Mouse (Mus musculus) CH12.LX (cell line): ENCODE measurements around the gene Zfp282. TPM values are rescaled to one million over a fixed set of nuclear protein-coding genes. Genes with fewer than 3 reads are reported as not detected.

Experiments
- DNase-seq: peaks from one replicate; pipeline ENCODE4 v3.0.0-alpha.2; 2013; ENCODE audit errors: extremely low read depth
- H3K27ac ChIP-seq: 2 replicates; pipeline ENCODE4 v1.5.1; 2012; ENCODE audit warnings: low read depth, mild to moderate bottlenecking, control low read depth, moderate library complexity; ENCODE audit not compliant: insufficient read depth
- H3K27me3 ChIP-seq: replicated peaks from 2 replicates; pipeline ENCODE3; 2012; ENCODE audit warnings: inconsistent platforms
- H3K36me3 ChIP-seq, 2 experiments: replicated peaks in 1 of 2; 2 replicates each; pipeline versions ENCODE3 to v1.6.1; 2012; ENCODE audit warnings: inconsistent platforms in 1 of 2, low read length in 1 of 2, mild to moderate bottlenecking in 1 of 2, mixed read lengths in 1 of 2, moderate library complexity in 1 of 2; ENCODE audit not compliant: control insufficient read depth in 1 of 2, insufficient read depth in 1 of 2
- H3K4me1 ChIP-seq, 2 experiments: 2 replicates each; pipeline ENCODE4 v1.6.1; 2012; ENCODE audit warnings: inconsistent platforms in 1 of 2, moderate library complexity in 1 of 2; ENCODE audit not compliant: insufficient read depth in 2 of 2, control insufficient read depth in 1 of 2
- H3K4me2 ChIP-seq: 2 replicates; pipeline ENCODE4 v1.6.1; 2012; ENCODE audit warnings: low read depth, mild to moderate bottlenecking, control low read depth; ENCODE audit not compliant: poor library complexity, insufficient read depth, severe bottlenecking
- H3K4me3 ChIP-seq, 3 experiments: fragments of 150-350 bp in 1 of 3; sonication (generic) in 1 of 3; replicated peaks in 1 of 3; 2 replicates each; pipeline versions ENCODE3 to v1.5.1; 2011 to 2012; ENCODE audit warnings: low read depth in 2 of 3, low read length in 2 of 3, mild to moderate bottlenecking in 2 of 3, moderate library complexity in 2 of 3, control low read depth in 1 of 3, improper control_type of control experiment in 1 of 3, inconsistent platforms in 1 of 3, mixed read lengths in 1 of 3; ENCODE audit not compliant: poor library complexity in 1 of 3
- H3K79me2 ChIP-seq: replicated peaks from 2 replicates; pipeline ENCODE4 v1.6.1; 2012; ENCODE audit warnings: mild to moderate bottlenecking, moderate library complexity; ENCODE audit not compliant: control insufficient read depth, poor library complexity, insufficient read depth, severe bottlenecking; ENCODE audit errors: extremely low read depth
- H3K9ac ChIP-seq: 2 replicates; pipeline ENCODE4 v1.6.1; 2012; ENCODE audit warnings: low read depth, mild to moderate bottlenecking, control low read depth, moderate library complexity; ENCODE audit not compliant: insufficient read depth
- H3K9me3 ChIP-seq: replicated peaks from 2 replicates; pipeline ENCODE3; 2012; ENCODE audit warnings: low read length, inconsistent platforms, mixed read lengths
- BHLHE40 ChIP-seq: IDR thresholded peaks from 2 replicates; pipeline ENCODE4 v1.6.1; 2011; ENCODE audit warnings: mild to moderate bottlenecking, low read depth, low read length, improper control_type of control experiment
- CHD1 ChIP-seq: IDR thresholded peaks from 2 replicates; pipeline ENCODE4 v1.6.1; 2012; ENCODE audit warnings: low read depth, low read length, improper control_type of control experiment, inconsistent platforms
- CHD2 ChIP-seq: IDR thresholded peaks from 2 replicates; pipeline ENCODE4 v1.6.1; 2011; ENCODE audit warnings: low read length, improper control_type of control experiment
- CTCF ChIP-seq, 2 experiments: IDR thresholded peaks in 1 of 2; conservative IDR thresholded peaks in 1 of 2; 2 replicates each; pipeline ENCODE4 v1.5.1; 2011 to 2012; ENCODE audit warnings: low read depth in 2 of 2, low read length in 2 of 2, improper control_type of control experiment in 1 of 2, inconsistent platforms in 1 of 2, mild to moderate bottlenecking in 1 of 2, moderate library complexity in 1 of 2
- E2F4 ChIP-seq: IDR thresholded peaks from 2 replicates; pipeline ENCODE4 v1.6.1; 2011; ENCODE audit warnings: low read depth, low read length, improper control_type of control experiment; ENCODE audit not compliant: insufficient replicate concordance
- ELF1 ChIP-seq: IDR thresholded peaks from 2 replicates; pipeline ENCODE4 v1.6.1; 2014; ENCODE audit warnings: low read depth, mild to moderate bottlenecking, inconsistent platforms, low read length, improper control_type of control experiment
- EP300 ChIP-seq: IDR thresholded peaks from 2 replicates; pipeline ENCODE4 v1.6.1; 2011; ENCODE audit warnings: low read length, improper control_type of control experiment
- ETS1 ChIP-seq: conservative IDR thresholded peaks from 2 replicates; pipeline ENCODE4 v1.6.1; 2012; ENCODE audit warnings: low read depth, mild to moderate bottlenecking, inconsistent platforms, low read length, improper control_type of control experiment, moderate library complexity
- GABPA ChIP-seq: IDR thresholded peaks from 2 replicates; pipeline ENCODE4 v1.6.1; 2012; ENCODE audit warnings: low read depth, low read length, improper control_type of control experiment, inconsistent platforms; ENCODE audit not compliant: insufficient replicate concordance
- HCFC1 ChIP-seq: IDR thresholded peaks from 2 replicates; pipeline ENCODE4 v1.6.1; 2012; ENCODE audit warnings: low read depth, mild to moderate bottlenecking, inconsistent platforms, low read length, improper control_type of control experiment
- IRF4 ChIP-seq: IDR thresholded peaks from 2 replicates; pipeline ENCODE4 v1.6.1; 2014; ENCODE audit warnings: low read depth, mild to moderate bottlenecking, inconsistent platforms, low read length, improper control_type of control experiment
- JUN ChIP-seq: IDR thresholded peaks from 2 replicates; pipeline ENCODE4 v1.6.1; 2011; ENCODE audit warnings: low read depth, mild to moderate bottlenecking, low read length, improper control_type of control experiment, moderate library complexity; ENCODE audit not compliant: insufficient read depth
- JUND ChIP-seq: conservative IDR thresholded peaks from 2 replicates; pipeline ENCODE4 v1.6.1; 2011; ENCODE audit warnings: low read depth, low read length, improper control_type of control experiment
- KAT2A ChIP-seq: IDR thresholded peaks from 2 replicates; pipeline ENCODE4 v1.6.1; 2012; ENCODE audit warnings: low read length, improper control_type of control experiment, inconsistent platforms; ENCODE audit not compliant: insufficient replicate concordance
- MAFK ChIP-seq: IDR thresholded peaks from 2 replicates; pipeline ENCODE4 v1.6.1; 2011; ENCODE audit warnings: low read length, improper control_type of control experiment; ENCODE audit not compliant: insufficient replicate concordance
- MAX ChIP-seq: IDR thresholded peaks from 2 replicates; pipeline ENCODE4 v1.6.1; 2011; ENCODE audit warnings: low read length, improper control_type of control experiment
- MAZ ChIP-seq: IDR thresholded peaks from 2 replicates; pipeline ENCODE4 v1.6.1; 2012; ENCODE audit warnings: low read depth, mild to moderate bottlenecking, inconsistent platforms, low read length, improper control_type of control experiment, moderate library complexity
- MEF2A ChIP-seq: IDR thresholded peaks from 2 replicates; pipeline ENCODE4 v1.6.1; 2014; ENCODE audit warnings: low read depth, mild to moderate bottlenecking, inconsistent platforms, low read length, improper control_type of control experiment, borderline replicate concordance
- MXI1 ChIP-seq: IDR thresholded peaks from 2 replicates; pipeline ENCODE4 v1.6.1; 2011; ENCODE audit warnings: mild to moderate bottlenecking, low read depth, low read length, improper control_type of control experiment
- MYC ChIP-seq: IDR thresholded peaks from 2 replicates; pipeline ENCODE4 v1.6.1; 2011; ENCODE audit warnings: low read depth, mild to moderate bottlenecking, improper control_type of control experiment, low read length
- NELFE ChIP-seq: IDR thresholded peaks from 2 replicates; pipeline ENCODE4 v1.6.1; 2011; ENCODE audit warnings: low read depth, low read length, improper control_type of control experiment
- NRF1 ChIP-seq: IDR thresholded peaks from 2 replicates; pipeline ENCODE4 v1.6.1; 2014; ENCODE audit warnings: low read depth, mild to moderate bottlenecking, inconsistent platforms, low read length, improper control_type of control experiment, moderate library complexity
- PAX5 ChIP-seq: IDR thresholded peaks from 2 replicates; pipeline ENCODE4 v1.6.1; 2012; ENCODE audit warnings: low read length, inconsistent platforms, mixed read lengths
- POLR2A ChIP-seq: IDR thresholded peaks from 2 replicates; pipeline ENCODE4 v1.6.1; 2011; ENCODE audit warnings: low read depth, mild to moderate bottlenecking, improper control_type of control experiment, low read length
- POLR2AphosphoS2 ChIP-seq: IDR thresholded peaks from 2 replicates; pipeline ENCODE4 v1.6.1; 2011; ENCODE audit warnings: low read depth, low read length, improper control_type of control experiment
- RAD21 ChIP-seq: IDR thresholded peaks from 2 replicates; pipeline ENCODE4 v1.6.1; 2011; ENCODE audit warnings: low read depth, mild to moderate bottlenecking, low read length, improper control_type of control experiment, moderate library complexity
- RCOR1 ChIP-seq: conservative IDR thresholded peaks from 2 replicates; pipeline ENCODE4 v1.6.1; 2012; ENCODE audit warnings: low read depth, mild to moderate bottlenecking, inconsistent platforms, low read length, improper control_type of control experiment
- SIN3A ChIP-seq: IDR thresholded peaks from 2 replicates; pipeline ENCODE4 v1.6.1; 2012; ENCODE audit warnings: low read length, improper control_type of control experiment, inconsistent platforms
- SMC3 ChIP-seq: IDR thresholded peaks from 2 replicates; pipeline ENCODE4 v1.6.1; 2011; ENCODE audit warnings: low read depth, low read length, improper control_type of control experiment
- TBP ChIP-seq: conservative IDR thresholded peaks from 2 replicates; pipeline ENCODE4 v1.6.1; 2011; ENCODE audit warnings: low read depth, low read length, improper control_type of control experiment
- TCF12 ChIP-seq: IDR thresholded peaks from 2 replicates; pipeline ENCODE4 v1.6.1; 2014; ENCODE audit warnings: low read depth, mild to moderate bottlenecking, inconsistent platforms, low read length, improper control_type of control experiment
- UBTF ChIP-seq: IDR thresholded peaks from 2 replicates; pipeline ENCODE4 v1.6.1; 2012; ENCODE audit warnings: low read depth, mild to moderate bottlenecking, inconsistent platforms, low read length, improper control_type of control experiment, moderate library complexity
- USF1 ChIP-seq: IDR thresholded peaks from 2 replicates; pipeline ENCODE4 v1.6.1; 2014; ENCODE audit warnings: low read depth, mild to moderate bottlenecking, inconsistent platforms, low read length, improper control_type of control experiment
- USF2 ChIP-seq: conservative IDR thresholded peaks from 2 replicates; pipeline ENCODE4 v1.6.1; 2011; ENCODE audit warnings: low read depth, low read length, improper control_type of control experiment
- ZC3H11A ChIP-seq: IDR thresholded peaks from 2 replicates; pipeline ENCODE4 v1.6.1; 2012; ENCODE audit warnings: low read depth, mild to moderate bottlenecking, inconsistent platforms, low read length, improper control_type of control experiment
- ZKSCAN1 ChIP-seq: IDR thresholded peaks from 2 replicates; pipeline ENCODE4 v1.6.1; 2012; ENCODE audit warnings: low read depth, inconsistent platforms, low read length, improper control_type of control experiment, borderline replicate concordance
- ZMIZ1 ChIP-seq: IDR thresholded peaks from 2 replicates; pipeline ENCODE4 v1.6.1; 2012; ENCODE audit warnings: low read depth, mild to moderate bottlenecking, inconsistent platforms, low read length, improper control_type of control experiment
- dilution Hi-C: fragments of 300-500 bp; cut with MboI; formaldehyde crosslinking; loops from 2 replicates; pipeline ENCODE4 v1.14.3; 2020; ENCODE audit warnings: low sequenced_read_pairs; ENCODE audit not compliant: extremely low pct_unique_long_range_greater_than_20kb, extremely low pct_ligation_motif_present
- in situ Hi-C: fragments of 300-500 bp; cut with MboI; formaldehyde crosslinking; loops from 3 replicates; pipeline ENCODE4 v1.14.3; 2019; ENCODE audit warnings: low sequenced_read_pairs, low pct_ligation_motif_present, low pct_unique_long_range_greater_than_20kb, mixed read lengths
- polyA plus RNA-seq: library from polyadenylated mRNA; unstranded; fragments of >175 nt; gene quantifications from 2 replicates; pipeline ENCODE4 v1.2.1, GENCODE M21; 2012; ENCODE audit warnings: low read depth; ENCODE audit not compliant: insufficient read length
- total RNA-seq, 2 experiments: library from RNA; depleted of rRNA; stranded (reverse); fragments of 300-350 nt in 1 of 2; fragments of >200 nt in 1 of 2; gene quantifications; 2 replicates each; pipeline ENCODE4 v1.2.3; 2012 to 2014

Zfp282 gene
- total and polyA plus RNA-seq, 3 experiments: 10.9 to 15.0 (median 14.7) TPM

DNA sequence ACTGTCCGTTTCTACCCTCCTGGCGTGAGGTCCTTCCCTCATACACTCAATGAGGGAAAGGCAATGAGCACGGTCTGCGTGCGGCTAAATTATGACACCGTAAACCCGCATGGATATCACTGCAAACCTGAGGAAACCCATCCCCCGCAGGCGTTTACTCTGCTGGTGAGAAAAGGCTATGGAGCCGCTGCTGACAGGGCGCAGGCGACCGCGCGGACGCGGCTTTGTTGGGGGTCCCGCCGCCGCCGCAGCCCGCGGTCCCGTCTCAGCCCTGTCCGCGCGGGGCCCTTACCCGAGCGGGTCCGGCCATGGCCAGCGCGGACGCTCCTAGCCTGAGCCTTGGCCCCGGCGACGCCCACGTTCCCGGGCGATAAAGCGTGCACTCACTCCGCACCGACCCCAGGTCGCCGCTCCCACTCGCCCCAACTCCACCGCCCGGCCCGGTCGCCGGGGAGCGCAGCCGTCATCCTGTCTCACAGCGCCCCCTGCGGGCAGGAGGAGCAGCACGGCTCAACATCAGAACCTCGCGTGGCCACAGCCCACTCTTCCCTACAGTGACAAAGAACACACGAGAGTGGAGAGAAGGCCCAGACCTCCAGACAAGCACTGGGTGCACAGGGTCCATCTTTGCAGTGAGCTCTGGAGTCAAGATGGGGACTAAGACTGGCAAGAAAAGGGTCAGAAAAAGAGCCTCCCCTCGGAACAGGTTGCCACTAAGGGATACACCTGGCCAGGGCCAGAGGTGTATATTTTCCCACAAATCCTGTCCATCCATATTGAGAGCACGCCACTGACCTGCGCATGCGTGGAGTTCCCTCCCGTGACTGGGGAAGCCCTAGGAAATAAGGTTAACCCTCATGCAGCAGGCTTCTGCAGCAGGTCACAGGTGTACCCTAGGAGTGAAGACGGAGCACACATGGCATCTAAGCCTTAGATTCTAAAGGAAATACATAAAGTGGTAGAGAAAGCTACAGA lies 46.6 kb upstream of the Zfp282 start, which contains the start of gene Zfp786:
Zfp786 (minus strand) TSS at position 764 of the 975 bp plus-strand sequence.
- dilution Hi-C loops (no loop called here), in situ Hi-C loops (no loop called here)
- peak; percentile 79 for DNase-seq
- H3K9me3 ChIP-seq: no peaks in the 10 kb centered on the region
- H3K4me2 ChIP-seq: peak within 1 kb of the TSS; percentile 40; the same call in 1 of the 2 replicates
- peaks cover 2 to 15% of the 10 kb centered on the region in 2 experiments for H3K4me1 ChIP-seq
- H3K9ac ChIP-seq: peak within 1 kb of the TSS; percentile 53
- H3K27me3 ChIP-seq: peaks cover 4% of the 10 kb centered on the region
- H3K79me2 ChIP-seq: no peaks in the 10 kb centered on the region
- H3K36me3 ChIP-seq: no peaks in the 10 kb centered on the region
- no peak within 1 kb of the TSS for H3K27ac ChIP-seq
- H3K4me3 ChIP-seq: peak within 1 kb of the TSS; percentile 57 to 81 (median 78)
- TF ChIP-seq MYC (0 out of 2 replicates have a peak, but pooled peaks have one; percentile 68), EP300 (no peak), ZKSCAN1 (no peak), JUND (no peak), CHD2 (no peak), MXI1 (no peak), IRF4 (peak; percentile 35; the same call in 1 of the 2 replicates), POLR2AphosphoS2 (no peak), E2F4 (no peak), SIN3A (no peak), UBTF (no peak), JUN (no peak), ZC3H11A (no peak), CHD1 (no peak), HCFC1 (peak; percentile 49; the same call in 1 of the 2 replicates), PAX5 (no peak), CTCF (conservative IDR thresholded peaks at IDR 0.05 in 1 of 2, IDR thresholded peaks at IDR 0.05 in 1 of 2; ENCODE audit: low read depth in 2 of 2, low read length in 2 of 2) (peak; percentile 58 to 91), ELF1 (0 out of 2 replicates have a peak, but pooled peaks have one; percentile 43), NELFE (peak; percentile 50; the same call in 1 of the 2 replicates), GABPA (no peak), USF1 (no peak), NRF1 (peak; percentile 78), MAZ (no peak), MAFK (no peak), BHLHE40 (no peak; the same call in 1 of the 2 replicates), SMC3 (peak; percentile 63), MAX (no peak; the same call in 1 of the 2 replicates), KAT2A (no peak), POLR2A (peak; percentile 42; the same call in 1 of the 2 replicates), TCF12 (peak; percentile 54; the same call in 1 of the 2 replicates), RCOR1 (no peak), MEF2A (peak; percentile 56; the same call in 1 of the 2 replicates), TBP (no peak), ZMIZ1 (no peak; the same call in 1 of the 2 replicates), ETS1 (no peak), USF2 (no peak), RAD21 (peak; percentile 71)
